Mouse (Mus musculus) R1 (cell line): ENCODE measurements around the gene Gm20388.
A peak's percentile ranks its signal among the peaks of the same experiment; 100 is the strongest.

Experiments
- DNase-seq: peaks from one replicate; pipeline ENCODE4 v3.0.0-alpha.2; 2018; ENCODE audit warnings: low read depth, low spot score

Gm20388 gene

DNA sequence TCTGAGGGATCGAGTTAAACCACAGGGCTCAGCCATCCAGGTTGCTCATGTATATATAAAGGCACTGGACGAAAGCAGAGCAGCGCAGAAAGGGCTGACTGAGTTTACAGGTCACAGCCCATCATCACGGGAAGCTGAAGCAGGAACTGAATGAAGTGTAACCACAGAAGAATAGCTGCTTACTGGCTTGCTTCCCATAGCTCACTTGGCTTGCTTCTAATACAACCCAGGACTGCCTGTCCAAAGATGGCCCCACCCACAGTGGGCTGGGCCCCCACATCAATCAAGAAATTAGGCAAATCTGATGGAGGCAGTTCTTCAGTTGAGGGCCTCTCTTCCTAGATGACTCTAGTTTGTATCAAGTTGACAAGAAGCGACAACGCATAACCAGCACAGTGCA lies 4336.9 kb downstream of the Gm20388 start:
- no peak for DNase-seq

GRCm38 (mm10) chr8:124248688-124249087 lies 4338.0 kb downstream of the Gm20388 start:
- no peak for DNase-seq

DNA sequence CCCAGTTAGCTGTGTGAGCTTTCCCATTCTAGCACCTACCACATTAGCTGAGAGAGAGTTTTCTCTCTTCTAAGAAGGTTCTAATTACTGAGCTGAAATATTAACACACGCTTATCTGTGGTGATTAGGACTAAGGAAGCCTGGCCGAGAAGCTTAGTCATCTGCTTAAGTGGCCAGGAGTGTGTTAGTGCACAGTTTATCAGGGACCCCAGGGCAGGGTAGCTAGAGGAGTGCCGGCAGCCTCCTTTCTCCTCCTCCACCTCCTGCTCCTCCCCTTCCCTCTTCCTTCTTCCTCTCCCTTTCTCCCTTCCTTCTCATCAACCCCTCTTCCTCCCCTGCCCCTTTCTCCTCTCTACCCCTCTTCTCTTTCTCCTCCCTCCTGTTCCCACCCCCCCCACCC lies 4339.6 kb downstream of the Gm20388 start:
- no peak for DNase-seq

DNA sequence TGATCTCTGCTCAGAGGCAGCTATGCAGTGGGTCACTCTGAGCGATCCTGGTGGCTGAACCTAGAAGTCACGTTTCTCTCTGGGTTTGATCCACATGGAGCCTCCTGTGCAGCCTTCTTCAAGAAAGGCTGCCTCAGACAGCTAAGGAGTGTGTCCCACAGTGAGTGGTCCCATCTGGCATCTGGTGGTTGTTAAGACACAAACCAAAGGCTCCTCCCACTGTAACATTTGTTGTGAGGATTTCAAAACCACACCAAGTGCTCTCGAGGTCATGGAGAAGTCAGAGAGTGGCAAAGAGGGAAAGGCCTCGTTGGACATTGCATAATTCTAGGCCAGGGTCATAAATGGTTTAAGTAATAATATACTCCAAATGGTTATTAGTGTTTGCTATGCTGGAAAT lies 4340.1 kb downstream of the Gm20388 start:
- no peak for DNase-seq

GRCm38 (mm10) chr8:124252533-124252950 lies 4341.9 kb downstream of the Gm20388 start:
- DNase-seq = no peak

DNA sequence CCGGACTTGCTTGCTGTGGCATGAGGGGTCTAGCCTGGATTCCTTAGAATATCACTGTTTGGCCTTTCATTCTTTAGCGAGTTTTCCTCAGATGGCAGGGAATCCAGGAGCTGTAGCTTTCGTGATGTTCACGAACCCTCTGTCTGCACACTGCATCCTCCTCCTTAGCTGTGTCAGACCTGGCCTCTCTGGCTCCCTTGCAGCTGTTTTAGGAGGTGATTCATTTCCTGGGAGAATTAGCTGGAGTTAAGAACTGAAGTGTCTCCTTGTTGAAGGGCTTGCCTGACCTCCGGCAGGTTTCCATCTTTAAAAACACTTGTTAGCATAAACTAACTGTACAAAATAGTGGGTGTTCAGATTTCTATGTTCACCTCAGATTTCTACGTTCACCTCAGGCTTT lies 4343.3 kb downstream of the Gm20388 start:
- no peak for DNase-seq

- no peak for DNase-seq
Measured at GRCm38 (mm10) chr8:124256841-124257240, 4346.2 kb downstream of the Gm20388 start.

DNA sequence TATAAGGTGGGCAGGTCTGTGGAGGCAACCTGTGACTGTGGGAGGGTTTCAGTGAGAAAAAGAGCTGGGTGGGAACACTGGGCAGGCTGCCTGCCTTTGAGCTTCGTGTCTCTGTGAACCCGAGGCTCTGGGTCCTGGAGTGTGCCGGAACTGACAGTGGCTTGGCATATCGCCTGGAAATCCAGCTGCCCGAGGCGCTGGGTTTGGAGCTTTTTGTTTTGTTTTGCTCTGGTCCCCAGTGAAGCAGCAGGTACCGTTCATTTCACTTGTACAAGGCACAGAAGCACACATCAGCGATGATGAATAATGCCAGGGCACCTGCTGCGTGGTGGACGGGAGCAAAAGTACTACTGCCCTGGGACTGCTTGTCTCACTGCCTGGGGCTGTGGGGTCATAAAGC lies 4346.7 kb downstream of the Gm20388 start:
- no peak for DNase-seq

- no peak for DNase-seq
Measured at GRCm38 (mm10) chr8:124259146-124259545, 4348.5 kb downstream of the Gm20388 start.

- no peak for DNase-seq
Measured at GRCm38 (mm10) chr8:124259925-124260324, 4349.3 kb downstream of the Gm20388 start.

DNA sequence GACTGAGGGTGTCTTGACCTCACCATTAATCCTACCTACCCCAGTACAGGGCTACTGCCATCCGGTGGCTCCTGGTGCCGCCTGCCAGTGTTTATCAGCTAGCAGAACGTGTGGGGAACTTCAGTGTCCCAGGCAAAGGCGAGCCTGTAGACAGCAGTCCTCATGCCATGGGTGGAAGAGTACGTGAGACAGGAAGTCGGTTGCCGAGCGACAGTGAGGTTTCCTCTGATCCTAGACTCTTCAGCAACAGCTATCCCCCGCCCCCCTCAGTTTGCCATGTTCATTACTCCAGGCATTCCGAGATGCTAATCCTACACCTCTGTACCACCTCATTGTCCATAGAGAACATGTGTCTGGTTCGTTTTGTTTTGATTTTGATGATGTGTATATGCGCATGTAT lies 4349.7 kb downstream of the Gm20388 start:
- DNase-seq = peak; percentile 34

DNA sequence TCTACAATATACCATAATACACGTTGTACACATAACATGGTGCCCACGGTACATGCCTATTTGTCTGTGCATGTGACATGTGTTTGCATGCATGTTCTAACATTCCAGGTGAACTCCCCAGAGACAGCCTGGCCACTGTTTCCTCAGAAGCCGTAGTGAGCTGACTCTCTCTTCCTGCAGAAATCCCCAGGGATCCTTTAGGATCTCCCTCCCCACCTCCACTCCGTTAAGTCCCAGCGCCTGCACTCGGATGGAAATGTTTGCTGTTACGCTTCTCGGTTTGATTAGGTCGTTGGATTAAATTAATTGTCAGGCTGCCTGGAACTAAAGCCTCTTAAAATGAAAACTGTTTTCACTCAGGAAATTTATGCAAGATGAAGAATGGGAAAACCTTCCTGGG lies 4352.4 kb downstream of the Gm20388 start:
- DNase-seq = no peak

- no peak for DNase-seq
Measured at GRCm38 (mm10) chr8:124264032-124264431, 4353.4 kb downstream of the Gm20388 start.

- DNase-seq = no peak
Measured at GRCm38 (mm10) chr8:124264671-124265070, 4354.0 kb downstream of the Gm20388 start.

- no peak for DNase-seq
Measured at GRCm38 (mm10) chr8:124265130-124265529, 4354.5 kb downstream of the Gm20388 start.

DNA sequence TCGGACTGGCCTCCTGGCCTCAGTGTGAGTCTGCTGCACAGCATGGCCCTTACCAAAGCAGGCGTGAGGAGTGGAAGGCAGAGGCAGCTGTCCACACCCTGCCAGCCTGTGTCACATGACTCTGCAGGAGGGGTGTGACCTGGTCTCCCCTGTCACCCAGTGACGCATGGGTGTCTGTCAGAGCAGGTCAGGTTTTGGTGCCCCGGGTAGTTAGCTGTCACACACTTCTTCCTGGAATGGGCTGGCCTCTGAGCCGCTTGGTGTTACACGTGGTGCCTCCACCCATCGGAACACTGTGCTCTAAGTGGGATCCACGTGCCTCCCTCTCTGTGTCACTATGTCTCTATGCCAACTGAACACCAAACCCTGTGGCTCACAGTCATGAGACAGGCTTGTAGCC lies 4355.2 kb downstream of the Gm20388 start:
- no peak for DNase-seq

GRCm38 (mm10) chr8:124267206-124267605 lies 4356.6 kb downstream of the Gm20388 start:
- no peak for DNase-seq

- no peak for DNase-seq
Measured at GRCm38 (mm10) chr8:124270504-124270903, 4359.9 kb downstream of the Gm20388 start.

- peak; percentile 26 for DNase-seq
Measured at GRCm38 (mm10) chr8:124270904-124271303, 4360.3 kb downstream of the Gm20388 start.

DNA sequence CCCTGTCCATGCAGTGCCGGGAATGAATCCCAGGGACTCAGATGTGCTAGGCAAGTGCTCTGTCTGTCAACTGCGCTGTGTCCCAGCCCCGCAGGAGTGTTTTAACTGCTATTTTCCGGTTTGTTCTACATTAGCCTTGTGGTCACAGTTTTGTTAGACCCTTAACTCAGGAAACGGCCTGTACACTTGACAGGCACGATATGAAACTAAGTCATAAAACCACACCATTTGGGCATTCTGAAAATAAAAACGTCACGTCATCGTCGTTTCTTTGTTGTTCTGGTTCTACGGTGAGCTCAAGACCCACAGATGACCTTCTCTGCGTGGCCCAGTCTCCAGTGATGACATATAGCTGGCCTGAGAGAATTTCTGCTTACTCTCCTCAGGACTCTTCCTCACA lies 4360.9 kb downstream of the Gm20388 start:
- DNase-seq = no peak

- no peak for DNase-seq
Measured at GRCm38 (mm10) chr8:124272792-124273191, 4362.2 kb downstream of the Gm20388 start.

DNA sequence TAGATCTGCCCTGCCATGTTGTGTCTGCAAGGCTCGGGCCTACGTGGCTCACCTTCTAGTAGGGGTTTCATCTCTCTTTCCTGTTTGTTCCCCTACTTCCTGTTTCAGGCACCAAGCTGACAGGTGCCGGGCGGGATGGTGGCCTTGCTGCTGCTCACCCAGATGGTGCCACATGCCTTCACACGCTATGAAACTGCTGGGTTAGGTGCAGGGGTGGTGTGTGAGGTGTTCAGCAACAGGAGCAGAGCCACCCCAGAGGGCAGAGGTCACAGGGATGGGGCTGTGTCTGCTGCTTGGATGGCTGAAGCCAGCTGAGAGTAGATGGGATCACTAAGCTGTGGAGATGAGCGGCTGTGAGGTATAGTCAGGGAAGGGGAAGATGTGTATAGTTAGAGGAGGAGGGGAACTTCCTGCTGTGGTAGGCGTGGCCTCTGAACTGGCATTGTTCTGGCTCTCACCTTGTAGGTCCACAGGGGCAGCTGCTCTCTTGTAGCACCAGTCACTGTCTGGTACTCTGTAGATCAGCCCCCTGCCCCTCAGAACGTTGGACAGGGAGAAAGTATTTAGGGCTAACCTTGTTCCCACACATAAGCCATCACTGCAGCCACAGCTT lies 4363.1 kb downstream of the Gm20388 start:
- DNase-seq = peak; percentile 90

DNA sequence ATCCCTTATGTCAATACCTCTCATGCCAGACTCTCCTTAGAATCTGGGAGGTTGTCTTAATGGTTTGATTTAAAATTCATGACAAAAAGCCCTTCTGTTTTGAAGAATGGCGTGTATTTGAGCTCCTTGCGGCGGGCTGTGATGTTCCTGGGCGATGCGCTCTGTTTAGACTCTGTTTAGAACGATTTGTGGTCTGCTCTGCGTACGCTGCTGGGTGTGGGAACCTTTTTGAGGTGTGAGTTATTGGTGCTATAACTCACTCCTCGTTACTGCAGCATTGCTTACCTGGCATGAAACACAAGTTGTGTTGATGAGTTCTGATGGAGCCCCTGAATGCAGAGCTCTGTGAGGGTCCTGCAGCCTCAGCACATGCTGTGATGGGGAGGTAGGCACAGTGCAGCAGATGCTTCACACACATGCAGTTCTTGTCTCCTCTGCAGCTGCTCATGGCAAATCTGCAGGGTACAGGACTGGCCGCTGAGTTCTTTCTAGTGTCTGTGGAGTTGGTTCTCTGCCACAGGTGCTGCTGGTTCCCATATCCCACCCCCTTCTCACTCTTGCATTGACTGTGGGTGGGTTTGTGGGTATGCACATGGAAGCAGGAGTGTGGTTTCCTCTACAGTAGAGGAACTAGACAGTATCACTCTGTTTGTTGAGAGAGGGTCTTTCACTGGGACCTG lies 4363.9 kb downstream of the Gm20388 start:
- DNase-seq = no peak
